Mouse (Mus musculus) C2C12 (cell line): ENCODE data around the gene Pfdn4.
A peak's percentile ranks its signal among the peaks of the same experiment; 100 is the strongest.

Experiments used
- CEBPB ChIP-seq: IDR thresholded peaks from one replicate; pipeline ENCODE4 v1.6.1; 2011; ENCODE audit warnings: low read depth, mild to moderate bottlenecking, control low read depth, moderate library complexity
- CTCF ChIP-seq: IDR thresholded peaks from one replicate; pipeline ENCODE4 v1.5.1; 2011; ENCODE audit not compliant: control insufficient read depth, insufficient read depth, insufficient read length
- MYOD1 ChIP-seq: IDR thresholded peaks from one replicate; pipeline ENCODE4 v1.6.1; 2011; ENCODE audit warnings: low read depth; ENCODE audit not compliant: control insufficient read depth, insufficient read length
- MYOG ChIP-seq: IDR thresholded peaks from one replicate; pipeline ENCODE4 v1.6.1; 2011; ENCODE audit not compliant: control insufficient read depth, insufficient read length; ENCODE audit errors: extremely low read depth
- USF1 ChIP-seq: IDR thresholded peaks from one replicate; pipeline ENCODE4 v1.6.1; 2011; ENCODE audit warnings: low read depth, mild to moderate bottlenecking, control low read depth, moderate library complexity

DNA sequence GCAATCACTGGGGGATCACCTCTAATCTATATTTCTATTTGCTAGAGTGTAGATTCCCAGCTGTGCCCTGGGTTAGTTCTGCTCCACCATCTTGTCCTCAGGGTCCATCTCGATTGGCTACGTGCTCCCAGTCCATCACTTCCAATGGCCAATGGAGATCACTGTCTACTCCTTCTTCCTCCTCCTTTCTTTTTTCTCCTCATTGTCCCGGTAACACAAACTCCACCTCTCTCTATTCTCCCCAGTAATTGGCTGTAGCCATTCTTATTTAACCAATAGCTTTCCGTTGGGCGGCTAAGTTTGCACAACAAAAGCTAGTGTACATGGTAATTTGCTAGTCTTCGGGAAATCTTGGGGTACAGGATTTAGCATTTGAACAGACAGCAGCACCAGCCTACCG lies 33.5 kb downstream of the Pfdn4 start:
- TF ChIP-seq USF1 (no peak), CTCF (no peak), CEBPB (peak; percentile 30), MYOG (no peak), MYOD1 (no peak)
